Mouse (Mus musculus): Measurements from ENCODE around the gene Pnpla7.

GRCm38 (mm10) chr2:25098005-25098615 lies 122.3 kb downstream of the Pnpla7 start:
- TF ChIP-seq GATA1 (IDR thresholded peaks at IDR 0.05; ENCODE audit: borderline replicate concordance, low read length) = no peak
- TF ChIP-seq CTCF (IDR thresholded peaks at IDR 0.05; ENCODE audit: low read depth, low read length) = no peak

Measured in G1E (cell line).